Mouse (Mus musculus): ENCODE measurements around the gene Ltbp4.

Ltbp4 gene

GRCm38 (mm10) chr7:27298816-27299215 is 38.7 kb downstream of the Ltbp4 start:
- no peak for DNase-seq (ENCODE audit: low spot score)

DNA sequence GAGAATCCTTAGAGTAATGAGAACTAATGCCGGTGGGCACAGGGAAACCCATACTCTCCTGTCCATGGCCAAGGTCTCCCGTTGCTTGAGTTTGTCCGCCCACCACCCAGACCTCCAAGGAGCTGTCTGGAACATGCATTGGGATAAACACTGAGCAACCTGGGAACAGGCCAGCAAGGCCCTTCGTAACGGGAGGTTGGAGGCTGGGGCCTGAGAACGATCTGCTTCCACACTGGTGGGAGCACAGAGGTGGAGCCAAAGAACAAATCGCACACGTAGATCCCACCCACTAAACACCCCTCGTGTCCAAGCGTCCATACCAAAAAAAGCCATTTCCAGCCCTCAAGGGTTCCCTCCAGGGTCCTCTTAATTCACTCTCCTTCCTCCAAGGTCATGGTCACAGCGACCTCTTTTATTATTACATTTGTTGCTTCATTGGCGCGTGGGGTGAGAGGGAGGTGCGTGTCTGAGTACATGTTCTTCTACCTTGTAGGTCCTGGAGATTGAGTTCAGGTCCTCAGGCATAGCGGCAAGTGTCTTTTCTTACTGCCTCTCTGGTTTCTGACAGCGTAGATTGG is 39.4 kb downstream of the Ltbp4 start:
- DNase-seq (ENCODE audit: low spot score), result peak; percentile 73

DNA sequence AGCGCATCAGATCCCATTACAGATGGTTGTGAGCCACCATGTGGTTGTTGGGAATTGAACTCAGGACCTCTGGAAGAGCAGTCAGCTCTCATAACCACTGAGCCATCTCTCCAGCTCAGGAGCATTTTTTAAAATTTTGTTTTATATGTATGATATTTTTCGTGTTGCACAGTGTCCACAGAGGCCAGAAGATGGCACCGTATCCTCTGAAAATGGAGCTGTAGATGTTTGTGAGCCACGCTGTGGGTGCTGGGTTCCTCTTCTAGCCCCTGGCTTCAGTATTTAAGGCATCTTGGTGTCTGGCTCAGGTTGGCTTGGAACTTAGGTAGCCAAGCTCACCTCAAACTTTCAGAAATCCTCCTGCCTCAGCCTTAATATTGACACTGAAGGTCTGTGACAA is 41.0 kb downstream of the Ltbp4 start:
- no peak for DNase-seq (ENCODE audit: low spot score)

DNA sequence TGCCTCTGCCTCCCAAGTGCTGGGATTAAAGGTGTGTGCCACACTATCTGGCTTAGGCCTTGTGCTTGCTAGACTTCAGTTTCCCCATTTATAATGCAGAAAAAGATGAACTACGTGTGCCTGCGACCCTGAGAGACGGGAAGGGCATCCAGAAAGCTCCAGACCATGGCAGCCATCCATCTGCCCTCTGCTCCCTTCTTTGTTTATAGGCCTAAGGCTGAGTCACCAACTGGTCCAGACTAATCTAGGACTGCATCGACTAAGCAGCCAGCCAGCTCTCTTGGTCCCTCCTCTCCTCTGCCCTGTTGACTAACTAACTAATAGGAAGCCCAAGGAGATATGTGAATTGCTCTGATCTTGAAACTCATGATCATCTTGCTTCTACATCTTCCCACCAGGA is 41.5 kb downstream of the Ltbp4 start:
- no peak for DNase-seq (ENCODE audit: low spot score)

GRCm38 (mm10) chr7:27291795-27292466 is 45.6 kb downstream of the Ltbp4 start:
- DNase-seq (ENCODE audit: low spot score), result no peak

- no peak for DNase-seq (ENCODE audit: low spot score)
Measured at GRCm38 (mm10) chr7:27290555-27290954, 46.9 kb downstream of the Ltbp4 start.

- no peak for DNase-seq (ENCODE audit: low spot score)
Measured at GRCm38 (mm10) chr7:27288732-27289131, 48.8 kb downstream of the Ltbp4 start.

DNA sequence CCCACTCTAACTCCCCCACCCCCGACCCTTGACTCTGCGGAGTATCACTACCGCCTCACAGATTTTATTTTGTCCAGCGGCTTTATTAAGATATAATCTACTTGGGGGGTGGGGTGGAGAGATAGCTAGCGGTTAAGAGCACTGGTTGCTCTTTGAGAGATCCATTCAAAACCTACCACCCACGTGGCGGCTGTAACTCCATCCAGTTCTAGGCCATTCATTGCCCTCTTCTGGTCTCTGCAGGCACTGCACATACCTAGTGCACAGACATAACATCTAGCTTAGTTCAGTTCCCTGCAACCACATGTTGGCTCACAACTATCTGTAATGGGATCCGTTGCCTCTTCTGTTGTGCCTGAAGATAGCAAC is 51.8 kb downstream of the Ltbp4 start:
- DNase-seq (ENCODE audit: low spot score), result peak; percentile 81

- DNase-seq (ENCODE audit: low spot score), result peak; percentile 79
Measured at GRCm38 (mm10) chr7:27284865-27285697, 52.4 kb downstream of the Ltbp4 start.

DNA sequence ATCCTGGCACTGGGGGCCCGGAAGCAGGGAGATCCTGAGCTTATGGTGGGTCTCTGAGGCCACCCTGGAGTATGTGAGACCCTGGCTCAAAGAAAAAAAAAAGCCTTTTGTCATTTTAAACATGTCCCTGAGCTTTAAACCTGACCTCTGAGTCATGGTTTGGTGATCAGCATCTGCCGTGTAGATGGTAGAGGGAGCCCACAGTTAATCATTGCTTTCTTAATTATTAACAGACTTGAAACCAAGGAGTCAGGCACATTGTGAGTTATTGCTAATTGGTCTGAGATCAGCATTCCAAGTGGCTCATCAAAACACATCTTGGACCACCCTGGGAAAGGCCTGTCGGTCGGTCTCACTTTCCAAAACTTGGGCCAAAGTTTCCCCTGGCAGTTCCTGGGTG is 55.3 kb downstream of the Ltbp4 start:
- DNase-seq (ENCODE audit: low spot score), result no peak

DNA sequence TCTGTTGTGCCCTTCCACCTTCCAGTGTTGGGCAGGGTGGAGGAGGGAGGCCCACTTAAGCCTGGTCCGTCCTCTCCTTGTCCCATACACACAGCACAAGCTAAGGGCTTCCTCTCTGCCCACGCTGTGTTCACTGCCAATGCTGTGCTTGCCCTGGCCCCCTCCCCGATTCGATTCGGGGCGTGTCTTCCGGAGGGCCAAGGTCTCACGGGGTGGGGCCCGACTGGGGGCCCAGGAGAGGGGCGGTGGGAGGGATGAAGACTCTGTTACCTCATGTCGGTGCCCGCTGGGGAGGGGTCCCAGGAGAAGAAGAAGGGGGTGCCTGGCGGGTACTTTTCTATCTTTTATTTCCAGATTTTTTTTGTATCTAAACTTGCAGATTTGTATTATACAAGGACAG is 55.8 kb downstream of the Ltbp4 start:
- DNase-seq (ENCODE audit: low spot score), result no peak

GRCm38 (mm10) chr7:27277191-27277590 is 60.3 kb downstream of the Ltbp4 start:
- DNase-seq (ENCODE audit: low spot score), result no peak

- no peak for DNase-seq (ENCODE audit: low spot score)
Measured at GRCm38 (mm10) chr7:27276021-27276420, 61.5 kb downstream of the Ltbp4 start.

- DNase-seq (ENCODE audit: low spot score), result no peak
Measured at GRCm38 (mm10) chr7:27274916-27275315, 62.6 kb downstream of the Ltbp4 start.

- DNase-seq (ENCODE audit: low spot score), result peak; percentile 74
Measured at GRCm38 (mm10) chr7:27273739-27274351, 63.6 kb downstream of the Ltbp4 start.

DNA sequence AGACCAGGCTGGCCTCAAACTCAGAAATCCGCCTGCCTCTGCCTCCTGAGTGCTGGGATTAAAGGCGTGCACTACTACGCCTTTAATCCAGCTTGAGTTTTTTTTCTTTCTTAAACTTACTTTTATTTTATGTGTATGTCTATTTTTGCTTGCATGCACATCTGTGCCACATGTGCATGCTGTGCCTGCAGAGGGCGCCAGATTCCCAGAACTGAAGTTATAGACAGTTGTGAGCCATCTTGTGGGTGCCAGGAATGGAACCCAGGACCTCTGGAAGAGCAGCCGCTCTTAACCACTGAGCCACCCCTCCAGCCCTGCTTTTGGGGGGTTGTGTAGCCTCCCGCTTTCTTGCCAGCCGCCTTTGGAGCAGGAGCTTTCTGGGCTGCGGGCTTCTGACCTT is 66.1 kb downstream of the Ltbp4 start:
- no peak for DNase-seq (ENCODE audit: low spot score)

- DNase-seq (ENCODE audit: low spot score), result no peak
Measured at GRCm38 (mm10) chr7:27266515-27267128, 70.9 kb downstream of the Ltbp4 start.

DNA sequence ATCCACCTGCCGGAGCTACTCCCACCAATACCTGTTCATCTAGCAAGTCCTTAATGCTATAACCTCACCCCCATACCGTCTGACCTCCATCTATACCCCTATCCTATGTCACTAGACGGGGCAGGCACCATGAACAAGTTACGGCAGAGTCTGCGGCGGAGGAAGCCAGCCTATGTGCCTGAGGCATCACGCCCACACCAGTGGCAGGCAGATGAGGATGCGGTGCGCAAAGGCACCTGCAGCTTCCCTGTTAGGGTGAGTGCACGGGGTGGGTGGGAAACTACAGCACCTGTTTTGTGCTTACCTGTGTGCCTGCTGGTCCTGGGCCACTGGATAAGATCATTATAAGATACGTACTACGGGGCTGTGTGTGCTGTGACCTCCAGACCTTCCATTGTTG is 72.7 kb downstream of the Ltbp4 start:
- no peak for DNase-seq (ENCODE audit: low spot score)

DNA sequence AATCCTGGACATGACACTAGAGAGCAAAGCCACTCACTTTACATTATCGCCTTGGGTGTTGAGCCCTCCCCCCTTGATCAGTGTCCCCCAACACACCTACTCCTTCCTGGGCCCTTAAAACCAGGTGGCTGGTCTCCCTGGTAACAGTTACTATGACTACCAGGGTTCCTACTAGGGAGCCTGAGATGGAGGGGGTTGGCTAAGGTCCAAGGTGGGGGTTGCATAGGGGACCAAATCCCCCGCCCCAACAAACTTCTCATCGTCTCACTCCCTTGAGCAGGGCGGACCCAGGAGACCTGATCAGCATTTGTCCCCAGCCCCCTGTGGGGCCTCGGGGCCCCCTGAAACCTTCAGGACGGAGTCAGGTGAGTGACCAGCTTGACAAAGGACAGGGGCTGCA is 75.6 kb downstream of the Ltbp4 start:
- peak; percentile 59 for DNase-seq (ENCODE audit: low spot score)

- DNase-seq (ENCODE audit: low spot score), result no peak
Measured at GRCm38 (mm10) chr7:27260856-27261255, 76.6 kb downstream of the Ltbp4 start.

DNA sequence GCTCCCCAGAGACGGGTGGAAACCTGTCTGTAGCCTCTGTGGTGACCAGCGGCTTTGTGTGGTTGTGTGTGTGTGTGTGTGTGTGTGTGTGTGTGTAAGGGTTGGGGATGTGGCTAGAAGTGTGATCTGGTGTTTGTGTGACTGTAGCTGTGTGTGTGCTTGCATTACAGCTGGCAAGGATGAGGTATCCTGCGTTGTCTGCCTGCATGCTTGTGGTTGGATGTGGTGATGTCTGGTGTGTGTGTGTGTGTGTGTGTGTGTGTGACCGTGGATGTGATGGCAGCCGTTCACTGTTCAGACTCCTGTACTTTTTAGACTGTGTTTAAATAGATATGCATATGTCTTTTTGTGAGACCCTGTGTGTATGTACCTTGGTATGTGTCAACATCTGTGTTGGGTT is 77.7 kb downstream of the Ltbp4 start:
- DNase-seq (ENCODE audit: low spot score), result no peak

DNA sequence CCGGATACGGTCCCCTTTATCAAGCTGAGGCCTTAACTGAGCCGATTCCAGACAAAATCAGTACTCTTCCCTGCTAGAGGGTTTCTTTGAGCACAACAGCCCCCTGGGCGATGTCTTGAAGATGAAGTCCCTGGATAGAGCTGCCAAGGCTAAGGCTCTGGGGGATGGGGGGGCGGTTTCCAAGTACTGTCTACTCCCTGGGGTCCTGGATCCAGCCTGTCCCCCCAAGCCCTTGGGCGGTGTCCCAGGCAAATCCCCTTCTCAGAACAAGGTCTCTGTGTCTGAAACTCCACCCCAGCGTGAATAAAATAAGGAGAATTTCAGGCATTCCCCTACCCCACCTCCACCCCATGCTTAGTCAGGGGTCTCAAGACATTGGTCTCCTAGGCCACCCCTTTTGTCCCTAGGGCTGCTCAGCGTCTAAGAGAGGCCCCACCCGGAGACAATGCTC is 78.2 kb downstream of the Ltbp4 start:
- peak; percentile 61 for DNase-seq (ENCODE audit: low spot score)
